Mouse (Mus musculus) CH12.LX (cell line): ENCODE results near the gene Arsb.

Source experiments
- CTCF ChIP-seq, 2 experiments: IDR thresholded peaks in 1 of 2; conservative IDR thresholded peaks in 1 of 2; 2 replicates each; pipeline ENCODE4 v1.5.1; 2011 to 2012; ENCODE audit warnings: low read depth in 2 of 2, low read length in 2 of 2, improper control_type of control experiment in 1 of 2, inconsistent platforms in 1 of 2, mild to moderate bottlenecking in 1 of 2, moderate library complexity in 1 of 2
- GABPA ChIP-seq: IDR thresholded peaks from 2 replicates; pipeline ENCODE4 v1.6.1; 2012; ENCODE audit warnings: low read depth, low read length, improper control_type of control experiment, inconsistent platforms; ENCODE audit not compliant: insufficient replicate concordance
- ZC3H11A ChIP-seq: IDR thresholded peaks from 2 replicates; pipeline ENCODE4 v1.6.1; 2012; ENCODE audit warnings: low read depth, mild to moderate bottlenecking, inconsistent platforms, low read length, improper control_type of control experiment

GRCm38 (mm10) chr13:93975668-93976067 lies 204.2 kb downstream of the Arsb start:
- TF ChIP-seq GABPA (no peak), ZC3H11A (no peak), CTCF (conservative IDR thresholded peaks at IDR 0.05 in 1 of 2, IDR thresholded peaks at IDR 0.05 in 1 of 2; ENCODE audit: low read depth in 2 of 2, low read length in 2 of 2) (no peak)
